Mouse (Mus musculus) left cerebral cortex, postnatal 14 days (tissue): ENCODE measurements around the gene Hsd17b7. TPM values are rescaled to one million over a fixed set of nuclear protein-coding genes. Genes with fewer than 3 reads are reported as not detected.

Source experiments
- total RNA-seq, 2 experiments: library from RNA; stranded (reverse); gene quantifications; 2 replicates each; pipeline ENCODE4 v1.2.3; 2021

Hsd17b7 gene
- total RNA-seq, 2 experiments from 2014 or later = 16.6 to 19.8 TPM

Other genes with a start within 250 kb of the Hsd17b7 start
- 100 to 1,000 TPM; 445 to 519 TPM for gene Rgs4, start 221.6 kb downstream of the Hsd17b7 start, total RNA-seq
- 10 to 100 TPM; 10.6 to 15.9 TPM for gene Ccdc190, start 40.6 kb downstream of the Hsd17b7 start, total RNA-seq
- 1 to 10 TPM; 7.6 to 9.9 TPM for gene Ddr2, start 141.5 kb upstream of the Hsd17b7 start, total RNA-seq
- 10 to 100 TPM; 64.4 to 68.2 TPM for gene Uap1, start 205.7 kb upstream of the Hsd17b7 start, total RNA-seq
- gene Uhmk1, start 246.2 kb upstream of the Hsd17b7 start, total RNA-seq = 100 to 1,000 TPM; 144 to 155 TPM